Mouse (Mus musculus) forebrain, embryonic 12.5 days (tissue): Measurements from ENCODE around the gene Erc2. TPM values are rescaled to one million over a fixed set of nuclear protein-coding genes. Genes with fewer than 3 reads are reported as not detected.

Source experiments
- ATAC-seq: fragments of 200-750 bp; cut with Nextera tagmentation; 2 replicates; pipeline ENCODE4 v1.8.0; 2017; ENCODE audit warnings: moderate TSS enrichment; ENCODE audit not compliant: low FRiP score
- H3K27ac ChIP-seq: fragments of 300-500 bp; sonication (generic); 2 replicates; pipeline ENCODE4 v1.5.1; 2016; ENCODE audit warnings: mild to moderate bottlenecking
- H3K27me3 ChIP-seq: fragments of 300-500 bp; sonication (generic); 2 replicates; pipeline ENCODE4 v1.6.1; 2016; ENCODE audit warnings: mild to moderate bottlenecking
- H3K36me3 ChIP-seq: fragments of 300-500 bp; sonication (generic); replicated peaks from 2 replicates; pipeline ENCODE4 v1.6.1; 2016; ENCODE audit warnings: mild to moderate bottlenecking
- H3K4me1 ChIP-seq: fragments of 300-500 bp; sonication (generic); 2 replicates; pipeline ENCODE4 v1.6.1; 2016
- H3K4me2 ChIP-seq: fragments of 300-500 bp; sonication (generic); 2 replicates; pipeline ENCODE4 v1.6.1; 2016; ENCODE audit warnings: mild to moderate bottlenecking, moderate library complexity
- H3K4me3 ChIP-seq: fragments of 300-500 bp; sonication (generic); replicated peaks from 2 replicates; pipeline ENCODE4 v1.5.1; 2016; ENCODE audit warnings: mild to moderate bottlenecking
- H3K9ac ChIP-seq: fragments of 300-500 bp; sonication (generic); 2 replicates; pipeline ENCODE4 v1.6.1; 2016; ENCODE audit warnings: mild to moderate bottlenecking
- H3K9me3 ChIP-seq: fragments of 300-500 bp; sonication (generic); 2 replicates; pipeline ENCODE4 v1.6.1; 2016
- WGBS: fragments of 180-500 bp; shearing (Covaris S2); methylation state at CpG from one replicate; pipeline ENCODE4 v1.1.7; 2016; 5-methylcytosine and 5-hydroxymethylcytosine counted together
- polyA plus RNA-seq: library from polyadenylated mRNA; unstranded; fragments of >200 nt; fragmentation: Nextera tagmentation; extraction: Ambion mirVana; gene quantifications from 2 replicates; pipeline ENCODE4 v1.2.1, GENCODE M21; 2016

Erc2 gene
- polyA plus RNA-seq, 1 experiment from 2014 or later, result 31.7 TPM

GRCm38 (mm10) chr14:28061649-28062375 lies 439.6 kb downstream of the Erc2 start:
- WGBS, result 76% methylated on average over 3 of the region's 3 CpGs
- Histone ChIP-seq H3K27ac (no peak overlapping the region), H3K9ac (no peak overlapping the region), H3K4me3 (no peak overlapping the region), H3K9me3 (no peaks in the 10 kb centered on the region), H3K4me2 (no peak overlapping the region), H3K27me3 (no peaks in the 10 kb centered on the region), H3K36me3 (no peaks in the 10 kb centered on the region), H3K4me1 (peaks cover 15% of the 10 kb centered on the region)
- no peak for ATAC-seq

DNA sequence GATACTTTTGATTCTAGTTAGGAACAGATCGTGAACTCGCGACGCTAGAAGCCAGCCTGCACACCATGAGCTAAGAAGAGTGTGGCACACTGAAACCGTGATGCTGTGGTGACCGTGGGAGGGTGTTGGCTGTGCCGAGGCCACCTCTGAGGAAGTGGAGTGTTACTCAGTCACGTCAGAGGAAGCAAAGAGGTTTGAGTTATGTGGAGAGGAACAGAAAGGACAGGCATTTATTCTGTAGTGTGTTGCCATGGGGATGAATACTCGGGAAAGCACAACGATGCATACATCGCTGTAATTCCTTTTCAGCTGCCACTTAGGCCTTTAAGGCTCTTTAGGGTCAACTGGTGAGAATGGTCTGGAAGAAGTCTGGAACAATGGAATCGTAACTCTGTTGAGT lies 445.8 kb downstream of the Erc2 start:
- H3K4me1 ChIP-seq, result peaks cover 6% of the 10 kb centered on the region; the same call in 1 of the 2 replicates
- H3K27me3 ChIP-seq, result no peaks in the 10 kb centered on the region
- WGBS, result 34% methylated on average over 12 of the region's 12 CpGs
- H3K9me3 ChIP-seq, result no peaks in the 10 kb centered on the region
- H3K4me3 ChIP-seq, result no peak overlapping the region
- H3K9ac ChIP-seq, result no peak overlapping the region
- no peaks in the 10 kb centered on the region for H3K36me3 ChIP-seq
- H3K4me2 ChIP-seq, result no peak overlapping the region
- H3K27ac ChIP-seq, result no peak overlapping the region
- ATAC-seq, result peak; percentile 51; the same call in 1 of the 2 replicates

GRCm38 (mm10) chr14:28069826-28070225 lies 447.6 kb downstream of the Erc2 start:
- H3K9ac ChIP-seq, result no peak overlapping the region
- WGBS, result 89% methylated on average over 2 of the region's 2 CpGs
- H3K27ac ChIP-seq, result no peak overlapping the region
- H3K27me3 ChIP-seq, result no peaks in the 10 kb centered on the region
- peaks cover 6% of the 10 kb centered on the region; the same call in 1 of the 2 replicates for H3K4me1 ChIP-seq
- no peaks in the 10 kb centered on the region for H3K36me3 ChIP-seq
- ATAC-seq, result no peak
- no peak overlapping the region for H3K4me3 ChIP-seq
- no peak overlapping the region for H3K4me2 ChIP-seq
- H3K9me3 ChIP-seq, result no peaks in the 10 kb centered on the region

DNA sequence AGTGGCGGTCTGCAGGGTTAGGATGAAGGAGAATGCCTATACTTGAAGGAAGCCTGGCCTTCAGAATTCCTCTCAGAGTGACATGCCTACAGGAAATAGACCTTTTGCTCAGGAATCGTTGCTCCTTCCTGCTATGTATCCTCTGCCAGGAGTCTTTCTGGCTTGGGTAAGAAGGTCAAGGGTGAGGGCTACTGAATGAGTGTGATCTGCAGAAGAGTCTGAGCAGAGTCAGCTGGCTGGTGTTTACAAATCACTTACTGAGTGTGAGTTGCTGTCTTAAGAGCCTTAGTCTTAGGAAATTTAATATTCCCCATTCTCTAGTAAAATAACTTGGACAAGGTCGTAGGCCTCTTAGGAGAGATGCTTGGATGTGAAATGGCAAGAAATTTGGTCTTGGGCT lies 450.3 kb downstream of the Erc2 start:
- ATAC-seq, result no peak
- H3K27ac ChIP-seq, result no peak overlapping the region
- no peak overlapping the region for H3K4me3 ChIP-seq
- H3K9me3 ChIP-seq, result no peaks in the 10 kb centered on the region
- no peak overlapping the region for H3K9ac ChIP-seq
- H3K4me1 ChIP-seq, result peaks cover 6% of the 10 kb centered on the region; the same call in 1 of the 2 replicates
- H3K4me2 ChIP-seq, result no peak overlapping the region
- WGBS, result 90% methylated on average over 3 of the region's 3 CpGs
- H3K36me3 ChIP-seq, result no peaks in the 10 kb centered on the region
- no peaks in the 10 kb centered on the region for H3K27me3 ChIP-seq

DNA sequence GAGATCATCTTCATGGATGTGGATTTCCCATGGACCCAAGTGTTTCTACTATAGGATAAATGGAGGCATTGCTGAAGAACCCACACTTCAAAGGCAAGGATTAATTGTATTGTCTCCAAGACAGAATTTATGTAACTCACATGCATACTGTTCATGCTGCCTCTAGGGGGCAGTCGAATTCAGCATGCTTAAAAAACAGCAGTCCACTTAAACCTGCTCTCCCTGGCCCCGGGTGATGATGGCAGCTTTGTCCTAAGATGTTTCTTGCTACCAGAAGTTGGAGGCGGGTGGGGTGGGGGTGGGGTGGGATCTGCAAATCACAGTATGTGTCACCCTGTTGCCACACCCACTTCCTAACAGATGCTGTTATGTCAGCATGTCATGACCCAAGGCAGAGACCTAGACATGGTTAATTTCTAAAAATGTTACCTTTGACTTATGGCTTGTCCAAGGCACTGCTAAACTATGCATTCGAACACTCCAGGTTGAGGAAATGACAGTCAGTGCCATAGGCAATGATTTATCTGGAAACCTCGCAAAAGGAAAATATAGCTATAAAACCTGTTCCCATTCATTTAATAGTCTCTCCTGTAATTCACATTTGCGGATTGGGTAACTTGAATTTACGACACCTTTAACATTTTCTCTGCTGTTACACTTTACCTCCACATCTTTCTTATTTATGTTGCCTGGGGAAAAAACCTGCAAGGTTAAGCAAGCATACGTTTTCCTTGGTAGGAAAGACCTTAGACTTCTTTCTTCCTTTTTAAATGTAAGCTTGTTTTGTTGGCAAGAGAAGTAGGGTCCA lies 467.6 kb downstream of the Erc2 start:
- ATAC-seq, result no peak
- 61% methylated on average over 8 of the region's 8 CpGs for WGBS

GRCm38 (mm10) chr14:28091367-28091766 lies 469.1 kb downstream of the Erc2 start:
- no peak overlapping the region for H3K27ac ChIP-seq
- WGBS, result 94% methylated on average over 1 of the region's 1 CpGs
- no peak overlapping the region for H3K4me2 ChIP-seq
- H3K4me3 ChIP-seq, result no peak overlapping the region
- ATAC-seq, result no peak
- H3K4me1 ChIP-seq, result no peaks in the 10 kb centered on the region
- no peaks in the 10 kb centered on the region for H3K9me3 ChIP-seq
- H3K9ac ChIP-seq, result no peak overlapping the region
- no peaks in the 10 kb centered on the region for H3K36me3 ChIP-seq
- H3K27me3 ChIP-seq, result no peaks in the 10 kb centered on the region

More for the DNA sequence above, 467.6 kb downstream of the Erc2 start:
- H3K9ac ChIP-seq, result no peak overlapping the region
- H3K9me3 ChIP-seq, result no peaks in the 10 kb centered on the region
- H3K27ac ChIP-seq, result no peak overlapping the region
- no peaks in the 10 kb centered on the region for H3K4me1 ChIP-seq
- no peak overlapping the region for H3K4me2 ChIP-seq
- no peaks in the 10 kb centered on the region for H3K27me3 ChIP-seq
- no peak overlapping the region for H3K4me3 ChIP-seq
- H3K36me3 ChIP-seq, result no peaks in the 10 kb centered on the region

- Histone ChIP-seq H3K27ac (no peak overlapping the region), H3K4me1 (no peaks in the 10 kb centered on the region), H3K4me2 (no peak overlapping the region), H3K4me3 (no peak overlapping the region), H3K36me3 (no peaks in the 10 kb centered on the region), H3K27me3 (no peaks in the 10 kb centered on the region), H3K9ac (no peak overlapping the region), H3K9me3 (no peaks in the 10 kb centered on the region)
- ATAC-seq, result no peak
- 65% methylated on average over 4 of the region's 4 CpGs for WGBS
Observed at GRCm38 (mm10) chr14:28093214-28093613, 471.0 kb downstream of the Erc2 start.

DNA sequence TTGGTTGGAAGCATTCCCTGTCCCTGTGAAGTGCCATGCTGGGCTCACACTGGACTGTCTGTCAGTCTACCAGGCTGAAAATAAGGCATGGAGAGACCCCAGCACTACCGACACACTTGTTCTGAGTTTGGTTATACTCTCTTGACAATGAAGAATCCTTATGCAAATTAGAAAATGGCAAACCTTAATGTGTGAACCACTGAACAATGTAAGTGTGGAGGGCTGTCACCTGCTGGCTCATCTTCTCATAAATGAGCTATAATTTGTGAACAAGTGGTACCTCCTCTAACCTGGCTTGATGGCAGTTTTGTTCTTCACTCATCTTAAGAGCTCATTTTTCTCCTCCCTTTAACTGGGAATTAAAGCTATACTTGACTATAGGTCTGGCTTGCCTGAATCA lies 471.7 kb downstream of the Erc2 start:
- Histone ChIP-seq H3K9ac (no peak overlapping the region), H3K4me1 (no peaks in the 10 kb centered on the region), H3K27ac (no peak overlapping the region), H3K36me3 (no peaks in the 10 kb centered on the region), H3K27me3 (no peaks in the 10 kb centered on the region), H3K4me3 (no peak overlapping the region), H3K9me3 (no peaks in the 10 kb centered on the region), H3K4me2 (no peak overlapping the region)
- ATAC-seq, result no peak
- WGBS, result 85% methylated on average over 1 of the region's 1 CpGs

DNA sequence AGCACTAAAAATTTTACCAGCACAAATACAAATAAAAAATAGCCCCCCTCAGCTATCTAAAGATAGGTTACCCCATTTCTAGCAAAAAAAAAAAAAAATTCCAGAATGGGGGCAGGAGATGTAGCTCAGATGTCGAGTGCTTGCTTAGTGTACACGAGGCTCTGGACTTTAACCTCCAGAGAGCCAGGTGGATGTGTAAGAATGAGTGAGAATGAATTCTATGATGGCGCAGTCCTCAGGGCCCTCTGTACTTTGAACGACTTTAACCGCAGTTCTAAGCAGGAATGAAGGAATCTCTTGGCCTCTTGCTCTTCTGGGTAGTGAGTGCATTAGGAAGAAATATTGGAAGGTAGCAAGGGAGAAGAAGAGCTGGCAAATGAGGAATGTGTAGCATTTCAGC lies 476.9 kb downstream of the Erc2 start:
- no peaks in the 10 kb centered on the region for H3K36me3 ChIP-seq
- ATAC-seq, result no peak
- no peak overlapping the region for H3K4me3 ChIP-seq
- no peak overlapping the region for H3K27ac ChIP-seq
- WGBS, result 94% methylated on average over 5 of the region's 5 CpGs
- no peaks in the 10 kb centered on the region for H3K9me3 ChIP-seq
- no peak overlapping the region for H3K4me2 ChIP-seq
- H3K27me3 ChIP-seq, result no peaks in the 10 kb centered on the region
- H3K9ac ChIP-seq, result no peak overlapping the region
- no peaks in the 10 kb centered on the region for H3K4me1 ChIP-seq

GRCm38 (mm10) chr14:28113121-28113520 lies 490.9 kb downstream of the Erc2 start:
- Histone ChIP-seq H3K27me3 (no peaks in the 10 kb centered on the region), H3K9ac (no peak overlapping the region), H3K9me3 (no peaks in the 10 kb centered on the region), H3K36me3 (no peaks in the 10 kb centered on the region), H3K27ac (no peak overlapping the region), H3K4me2 (no peak overlapping the region), H3K4me3 (no peak overlapping the region), H3K4me1 (no peaks in the 10 kb centered on the region)
- no peak for ATAC-seq
- 96% methylated on average over 2 of the region's 2 CpGs for WGBS

DNA sequence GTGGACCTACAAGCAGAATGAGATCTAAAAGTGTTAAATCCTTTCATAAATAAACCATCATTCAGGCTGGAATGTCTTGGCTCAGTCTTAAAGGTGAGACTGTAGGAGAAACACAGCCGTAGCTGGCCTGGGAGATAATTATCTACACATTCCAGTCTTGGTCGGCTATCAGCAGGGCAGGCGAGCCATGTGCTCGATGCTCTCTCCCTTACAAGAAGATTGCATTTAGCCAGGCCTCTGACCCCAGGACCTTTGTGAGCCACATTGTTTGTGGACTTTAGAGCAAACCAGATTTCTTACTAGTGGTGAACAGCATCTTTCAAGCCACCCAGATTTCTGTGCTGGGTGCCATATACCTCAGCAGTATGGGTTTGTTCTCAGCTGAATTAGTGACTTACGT lies 498.6 kb downstream of the Erc2 start:
- Histone ChIP-seq H3K4me1 (no peaks in the 10 kb centered on the region), H3K4me3 (no peak overlapping the region), H3K27ac (no peak overlapping the region), H3K4me2 (no peak overlapping the region), H3K27me3 (no peaks in the 10 kb centered on the region), H3K9me3 (no peaks in the 10 kb centered on the region), H3K9ac (no peak overlapping the region), H3K36me3 (no peaks in the 10 kb centered on the region)
- no peak for ATAC-seq
- WGBS, result 73% methylated on average over 5 of the region's 5 CpGs

DNA sequence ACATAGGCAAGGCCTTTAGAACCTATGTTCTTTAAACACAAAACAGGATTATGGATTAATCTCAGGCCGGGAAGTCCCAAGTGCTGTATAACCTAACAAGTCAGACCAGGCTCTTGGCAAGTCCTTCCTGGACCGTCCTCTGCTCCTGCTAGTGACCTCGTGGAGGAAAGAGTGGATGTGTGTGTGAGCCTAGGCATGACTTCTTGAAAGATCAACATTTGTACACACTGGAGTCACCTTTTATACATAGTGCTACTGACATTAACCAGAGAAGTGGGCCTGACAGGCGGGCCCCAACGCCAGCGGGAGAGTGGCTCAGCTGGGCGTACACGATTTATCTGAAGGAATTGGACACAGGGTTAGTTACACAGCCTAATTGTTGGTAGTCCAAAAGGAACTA lies 504.6 kb downstream of the Erc2 start:
- no peak overlapping the region for H3K9ac ChIP-seq
- no peaks in the 10 kb centered on the region for H3K36me3 ChIP-seq
- no peaks in the 10 kb centered on the region for H3K27me3 ChIP-seq
- no peak overlapping the region for H3K4me2 ChIP-seq
- no peak overlapping the region for H3K27ac ChIP-seq
- H3K4me3 ChIP-seq, result no peak overlapping the region
- H3K4me1 ChIP-seq, result no peaks in the 10 kb centered on the region
- no peaks in the 10 kb centered on the region for H3K9me3 ChIP-seq
- 95% methylated on average over 8 of the region's 8 CpGs for WGBS
- ATAC-seq, result no peak

- H3K9ac ChIP-seq, result no peak overlapping the region
- no peaks in the 10 kb centered on the region for H3K9me3 ChIP-seq
- H3K36me3 ChIP-seq, result no peaks in the 10 kb centered on the region
- H3K27me3 ChIP-seq, result no peaks in the 10 kb centered on the region
- H3K4me2 ChIP-seq, result no peak overlapping the region
- H3K4me3 ChIP-seq, result no peak overlapping the region
- no peak for ATAC-seq
- H3K4me1 ChIP-seq, result no peaks in the 10 kb centered on the region
- 86% methylated on average over 3 of the region's 3 CpGs for WGBS
- H3K27ac ChIP-seq, result no peak overlapping the region
Observed at GRCm38 (mm10) chr14:28128999-28129398, 506.8 kb downstream of the Erc2 start.
